Mouse (Mus musculus) bone marrow macrophage, adult 2 months (primary cell): ENCODE data around the gene Dab1.

ENCODE experiments used
- CTCF ChIP-seq: IDR thresholded peaks from 2 replicates; pipeline ENCODE4 v1.5.1; 2012; ENCODE audit warnings: low read depth, mild to moderate bottlenecking, low read length, moderate library complexity
- POLR2A ChIP-seq: IDR thresholded peaks from 2 replicates; pipeline ENCODE4 v1.6.1; 2012; ENCODE audit warnings: mild to moderate bottlenecking, low read depth, low read length, borderline replicate concordance

- TF ChIP-seq POLR2A, result no peak
- no peak for TF ChIP-seq CTCF
Observed at GRCm38 (mm10) chr4:104047966-104048804, 429.0 kb downstream of the Dab1 start.
